Mouse (Mus musculus): ENCODE measurements around the gene Mob3a.
A peak's percentile ranks its signal among the peaks of the same experiment; 100 is the strongest.

Mob3a gene

GRCm38 (mm10) chr10:80698605-80699004, 3.2 kb downstream of the Mob3a start:
- DNase-seq = no peak

GRCm38 (mm10) chr10:80697812-80698211, 4.0 kb downstream of the Mob3a start:
- DNase-seq = no peak

GRCm38 (mm10) chr10:80697393-80697787, 4.4 kb downstream of the Mob3a start:
- DNase-seq = no peak

GRCm38 (mm10) chr10:80696502-80697392, 5.0 kb downstream of the Mob3a start:
- DNase-seq = no peak

GRCm38 (mm10) chr10:80695801-80696501, 5.8 kb downstream of the Mob3a start:
- no peak for DNase-seq

- DNase-seq = no peak
These were observed 6.6 kb downstream of the Mob3a start for GRCm38 (mm10) chr10:80695186-80695585.

- DNase-seq = no peak
These were observed 7.4 kb downstream of the Mob3a start for GRCm38 (mm10) chr10:80694159-80694938.

- no peak for DNase-seq
These were observed 8.3 kb downstream of the Mob3a start for GRCm38 (mm10) chr10:80693401-80694045.

- no peak for DNase-seq
These were observed 9.3 kb downstream of the Mob3a start for GRCm38 (mm10) chr10:80692249-80693165.

GRCm38 (mm10) chr10:80687850-80688249, 13.9 kb downstream of the Mob3a start:
- DNase-seq = peak; percentile 68

GRCm38 (mm10) chr10:80686617-80687016, 15.2 kb downstream of the Mob3a start:
- DNase-seq = no peak

GRCm38 (mm10) chr10:80684984-80685383, 16.8 kb downstream of the Mob3a start:
- DNase-seq = no peak

- DNase-seq = peak; percentile 52
These were observed 17.6 kb downstream of the Mob3a start for GRCm38 (mm10) chr10:80684214-80684613.

GRCm38 (mm10) chr10:80683647-80684046, 18.1 kb downstream of the Mob3a start:
- no peak for DNase-seq

- DNase-seq = no peak
These were observed 19.8 kb downstream of the Mob3a start for GRCm38 (mm10) chr10:80682003-80682402.

GRCm38 (mm10) chr10:80680260-80680696, 21.5 kb downstream of the Mob3a start:
- DNase-seq = no peak

- peak; percentile 33 for DNase-seq
These were observed 22.1 kb downstream of the Mob3a start for GRCm38 (mm10) chr10:80679556-80680259.

GRCm38 (mm10) chr10:80678601-80679377, 23.0 kb downstream of the Mob3a start:
- DNase-seq = no peak

GRCm38 (mm10) chr10:80677942-80678436, 23.8 kb downstream of the Mob3a start, which contains the start of gene Mknk2:
TSS of gene Mknk2 (minus strand) at chr10:80678112.
- DNase-seq = peak; percentile 85

All from cerebellum, adult 11 months (tissue).